Mouse (Mus musculus) brain, adult 10 weeks (tissue): ENCODE data around the gene Rps5. TPM values are rescaled to one million over a fixed set of nuclear protein-coding genes. Genes with fewer than 3 reads are reported as not detected.

Experiments
- polyA plus RNA-seq: library from polyadenylated mRNA; stranded (reverse); fragments of 350-450 nt; fragmentation: Illumina TruSeq; extraction: RNeasy Lipid Tissue Mini Kit (QIAGEN cat#74804); gene quantifications from one replicate; pipeline ENCODE4 v1.2.3, GENCODE M21; 2015; ENCODE audit warnings: low read depth, low replicate concordance

Gene Rps5
- 684 TPM for polyA plus RNA-seq

GRCm38 (mm10) chr7:12921705-12922465, at the start of gene Rps5:
Rps5 (plus strand) TSS chr7:12922290.

GRCm38 (mm10) chr7:12880911-12881660, 41.0 kb upstream of the Rps5 start, which contains the start of gene Zfp128:
Zfp128 (plus strand) TSS chr7:12881177.

GRCm38 (mm10) chr7:12897655-12898410, 24.3 kb upstream of the Rps5 start, which contains the start of gene Zscan22:
Zscan22 (plus strand) TSS chr7:12897815.

GRCm38 (mm10) chr7:12927191-12927680, 5.1 kb downstream of the Rps5 start, which contains the start of gene Rnf225:
Rnf225 (plus strand) TSS chr7:12927416.

GRCm38 (mm10) chr7:12965678-12966091, 43.6 kb downstream of the Rps5 start, which contains the start of gene Zfp324:
Zfp324 (plus strand) TSS chr7:12965838.

Other genes starting within 250 kb of the Rps5 start
- not detected for gene Vmn2r55, start 237.3 kb upstream of the Rps5 start, polyA plus RNA-seq
- gene Vmn2r56, start 187.3 kb upstream of the Rps5 start, polyA plus RNA-seq, result not detected
- gene Zscan18, start 118.7 kb upstream of the Rps5 start, polyA plus RNA-seq, result 17.1 TPM
- 17.6 TPM for gene Zfp329, start 103.4 kb upstream of the Rps5 start, polyA plus RNA-seq
- 12.9 TPM for gene Zfp110, start 87.5 kb upstream of the Rps5 start, polyA plus RNA-seq
- 6.8 TPM for gene Zfp128, start 41.1 kb upstream of the Rps5 start, polyA plus RNA-seq
- 9.1 TPM for gene Zscan22, start 24.5 kb upstream of the Rps5 start, polyA plus RNA-seq
- 1.1 TPM for gene Rnf225, start 5.1 kb downstream of the Rps5 start, polyA plus RNA-seq
- gene Zfp324, start 43.5 kb downstream of the Rps5 start, polyA plus RNA-seq, result 6.7 TPM
- gene Zfp446, start 55.6 kb downstream of the Rps5 start, polyA plus RNA-seq, result 7.9 TPM
- 0.98 TPM for gene Slc27a5, start 75.9 kb downstream of the Rps5 start, polyA plus RNA-seq
- gene Trim28, start 76.8 kb downstream of the Rps5 start, polyA plus RNA-seq, result 177 TPM
- 22.8 TPM for gene Zbtb45, start 87.7 kb downstream of the Rps5 start, polyA plus RNA-seq
- gene Chmp2a, start 112.5 kb downstream of the Rps5 start, polyA plus RNA-seq, result 240 TPM
- 279 TPM for gene Ube2m, start 116.0 kb downstream of the Rps5 start, polyA plus RNA-seq
- gene Mzf1, start 132.5 kb downstream of the Rps5 start, polyA plus RNA-seq, result 7.7 TPM
- not detected for gene Vmn1r85, start 172.9 kb downstream of the Rps5 start, polyA plus RNA-seq
- not detected for gene Vmn1r86, start 197.6 kb downstream of the Rps5 start, polyA plus RNA-seq
- gene Vmn1r87, start 217.9 kb downstream of the Rps5 start, polyA plus RNA-seq, result not detected
- not detected for gene Vmn1r88, start 237.3 kb downstream of the Rps5 start, polyA plus RNA-seq